Mouse (Mus musculus) forebrain, embryonic 14.5 days (tissue): ENCODE data around the gene Dchs2. TPM values are rescaled to one million over a fixed set of nuclear protein-coding genes. Genes with fewer than 3 reads are reported as not detected.
A peak's percentile ranks its signal among the peaks of the same experiment; 100 is the strongest.

Source experiments
- ATAC-seq: fragments of 200-750 bp; cut with Nextera tagmentation; 2 replicates; pipeline ENCODE4 v1.8.0; 2017; ENCODE audit warnings: mild to moderate bottlenecking, moderate library complexity
- DNase-seq: peaks from one replicate; pipeline ENCODE4 v3.0.0-alpha.2; 2015; ENCODE audit warnings: low spot score
- H3K27ac ChIP-seq: fragments of 300-500 bp; sonication (generic); 2 replicates; pipeline ENCODE4 v1.5.1; 2014; ENCODE audit warnings: low read depth, mild to moderate bottlenecking, control low read depth, low read length, moderate library complexity
- H3K27me3 ChIP-seq: fragments of 300-500 bp; sonication (generic); replicated peaks from 2 replicates; pipeline ENCODE4 v1.6.1; 2014; ENCODE audit warnings: low read length, control low read depth, mixed read lengths; ENCODE audit not compliant: control insufficient read depth, insufficient read depth
- H3K36me3 ChIP-seq: fragments of 300-500 bp; sonication (generic); 2 replicates; pipeline ENCODE4 v1.6.1; 2014; ENCODE audit warnings: low read length, control low read depth; ENCODE audit not compliant: control insufficient read depth, insufficient read depth
- H3K4me1 ChIP-seq: fragments of 300-500 bp; sonication (generic); 2 replicates; pipeline ENCODE4 v1.6.1; 2014; ENCODE audit warnings: antibody characterized with exemption, low read length, control low read depth; ENCODE audit not compliant: control insufficient read depth, insufficient read depth
- H3K4me2 ChIP-seq: fragments of 300-500 bp; sonication (generic); 2 replicates; pipeline ENCODE4 v1.6.1; 2014; ENCODE audit warnings: mild to moderate bottlenecking, control low read depth, low read length
- H3K4me3 ChIP-seq: fragments of 300-500 bp; sonication (generic); 2 replicates; pipeline ENCODE4 v1.5.1; 2014; ENCODE audit warnings: low read depth, low read length, control low read depth
- H3K9ac ChIP-seq: fragments of 300-500 bp; sonication (generic); 2 replicates; pipeline ENCODE4 v1.6.1; 2014; ENCODE audit warnings: mild to moderate bottlenecking, low read length, control low read depth, moderate library complexity
- H3K9me3 ChIP-seq: fragments of 300-500 bp; sonication (generic); replicated peaks from 2 replicates; pipeline ENCODE4 v1.6.1; 2016; ENCODE audit warnings: low read length, control low read depth, mixed read lengths; ENCODE audit not compliant: control insufficient read depth
- WGBS: fragments of 180-500 bp; shearing (Covaris S2); extraction: QIAGEN DNeasy Blood & Tissue Kit; methylation state at CpG from one replicate; pipeline ENCODE4 v1.1.7; 2014; 5-methylcytosine and 5-hydroxymethylcytosine counted together
- polyA plus RNA-seq: library from polyadenylated mRNA; unstranded; fragments of >200 nt; fragmentation: Nextera tagmentation; extraction: Ambion mirVana; gene quantifications from 2 replicates; pipeline ENCODE4 v1.2.1, GENCODE M21; 2014

The Dchs2 gene
- polyA plus RNA-seq, 1 experiment from 2014 or later: 0.27 TPM

- 81% methylated on average over 5 of the region's 5 CpGs for WGBS
- ATAC-seq (no peak), DNase-seq (no peak)
- Histone ChIP-seq H3K27me3 (no peaks in the 10 kb centered on the region), H3K4me1 (no peaks in the 10 kb centered on the region), H3K36me3 (no peaks in the 10 kb centered on the region), H3K9ac (no peak overlapping the region), H3K9me3 (no peaks in the 10 kb centered on the region), H3K4me3 (no peak overlapping the region), H3K4me2 (no peak overlapping the region), H3K27ac (no peak overlapping the region)
Observed at GRCm38 (mm10) chr3:83185527-83185926, 57.8 kb downstream of the Dchs2 start.

DNA sequence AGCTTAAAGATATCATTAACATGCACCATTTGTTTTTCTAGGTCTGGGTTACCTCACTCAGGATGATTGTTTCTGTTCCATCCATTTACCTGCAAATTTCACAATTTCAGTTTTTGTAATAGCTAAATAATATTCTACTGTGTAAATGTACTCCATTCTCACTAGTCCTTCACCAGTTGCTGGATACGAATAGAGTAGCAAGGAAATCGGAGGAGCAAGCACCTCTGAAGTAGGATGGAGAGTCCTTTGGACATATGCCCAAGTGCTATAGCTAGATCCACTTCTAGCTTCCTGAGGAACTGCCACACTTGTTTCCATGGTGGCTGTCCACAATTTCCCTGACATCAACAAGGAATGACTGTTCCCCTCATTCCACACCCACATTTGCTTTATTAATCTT lies 63.5 kb downstream of the Dchs2 start:
- no peak overlapping the region for H3K27ac ChIP-seq
- H3K4me2 ChIP-seq: no peak overlapping the region
- H3K27me3 ChIP-seq: no peaks in the 10 kb centered on the region
- H3K4me1 ChIP-seq: no peaks in the 10 kb centered on the region
- no peak overlapping the region for H3K9ac ChIP-seq
- DNase-seq (no peak), ATAC-seq (no peak)
- no peaks in the 10 kb centered on the region for H3K36me3 ChIP-seq
- WGBS: 95% methylated on average over 2 of the region's 2 CpGs
- no peaks in the 10 kb centered on the region for H3K9me3 ChIP-seq
- no peak overlapping the region for H3K4me3 ChIP-seq

DNA sequence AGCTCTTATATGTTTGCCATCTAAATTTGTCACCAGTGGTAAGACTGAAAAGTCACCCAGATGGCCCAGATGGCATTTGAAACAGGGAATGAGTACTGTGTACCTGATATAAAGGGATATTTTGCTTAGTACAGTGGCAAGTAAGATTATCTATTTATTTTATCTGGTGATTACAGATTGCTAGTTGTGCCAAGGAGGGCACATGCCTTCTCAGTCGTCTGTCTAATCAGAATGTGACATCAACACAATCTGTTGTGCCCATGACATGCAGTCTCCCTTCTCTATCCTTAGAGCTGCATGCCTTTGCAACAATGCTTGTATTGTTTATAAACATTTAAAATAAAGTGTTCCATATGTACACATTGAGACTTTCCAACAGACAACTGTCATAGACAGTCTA lies 64.7 kb downstream of the Dchs2 start:
- H3K4me2 ChIP-seq: no peak overlapping the region
- no peaks in the 10 kb centered on the region for H3K36me3 ChIP-seq
- WGBS: 49% methylated on average over 1 of the region's 1 CpGs
- H3K27me3 ChIP-seq: no peaks in the 10 kb centered on the region
- H3K27ac ChIP-seq: no peak overlapping the region
- ATAC-seq: peak; percentile 37; the same call in 1 of the 2 replicates
- DNase-seq: peak; percentile 47
- no peaks in the 10 kb centered on the region for H3K4me1 ChIP-seq
- H3K9ac ChIP-seq: no peak overlapping the region
- H3K9me3 ChIP-seq: no peaks in the 10 kb centered on the region
- no peak overlapping the region for H3K4me3 ChIP-seq

- no peak for ATAC-seq
- no peak for DNase-seq
- Histone ChIP-seq H3K27ac (no peak overlapping the region), H3K36me3 (no peaks in the 10 kb centered on the region), H3K9me3 (no peaks in the 10 kb centered on the region), H3K4me2 (no peak overlapping the region), H3K4me1 (no peaks in the 10 kb centered on the region), H3K27me3 (no peaks in the 10 kb centered on the region), H3K9ac (no peak overlapping the region), H3K4me3 (no peak overlapping the region)
- WGBS: 81% methylated on average over 5 of the region's 5 CpGs
Observed at GRCm38 (mm10) chr3:83194911-83195310, 67.2 kb downstream of the Dchs2 start.

DNA sequence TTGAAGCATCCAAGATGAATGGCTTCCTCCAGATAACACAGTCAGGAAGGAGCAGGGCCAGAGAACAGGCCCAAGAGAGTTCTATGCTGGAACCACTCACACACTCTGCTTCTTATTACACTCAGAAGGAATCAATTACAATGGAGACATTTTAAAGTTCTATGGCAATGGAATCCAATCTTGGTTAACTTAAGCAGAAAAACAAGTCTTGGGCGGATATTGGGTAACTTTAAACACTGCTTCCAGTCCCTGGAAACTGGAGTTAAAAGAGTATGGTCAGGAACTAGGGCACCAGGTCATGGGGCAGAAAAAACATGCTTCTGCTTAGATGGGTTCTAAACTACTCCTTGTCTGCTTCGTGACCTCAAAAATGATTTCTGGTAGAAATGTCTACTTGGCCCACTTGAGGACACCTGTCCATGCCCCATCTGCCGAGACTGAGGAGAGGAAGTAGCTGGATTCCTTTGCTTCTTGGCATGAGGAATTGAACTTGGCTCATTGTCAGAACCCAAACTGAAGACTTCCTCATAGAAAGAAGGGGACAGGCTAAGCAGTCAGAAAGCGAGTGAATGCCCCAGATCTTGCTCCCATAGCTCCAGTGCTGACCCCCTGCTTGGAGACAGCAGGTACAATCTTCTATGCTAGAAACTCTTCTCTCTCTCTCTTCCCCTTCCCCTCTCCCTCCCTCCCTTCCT lies 73.7 kb downstream of the Dchs2 start:
- no peak for ATAC-seq
- 80% methylated on average over 4 of the region's 4 CpGs for whole genome bisulfite sequencing
- no peak overlapping the region for H3K9ac ChIP-seq

GRCm38 (mm10) chr3:83205073-83205668 lies 77.4 kb downstream of the Dchs2 start:
- Histone ChIP-seq H3K27me3 (no peaks in the 10 kb centered on the region), H3K9me3 (no peaks in the 10 kb centered on the region), H3K4me3 (no peak overlapping the region), H3K27ac (no peak overlapping the region), H3K4me1 (no peaks in the 10 kb centered on the region), H3K4me2 (no peak overlapping the region), H3K36me3 (no peaks in the 10 kb centered on the region), H3K9ac (no peak overlapping the region)
- 64% methylated on average over 8 of the region's 8 CpGs for WGBS
- no peak for DNase-seq
- ATAC-seq: no peak

More for the DNA sequence above, 73.7 kb downstream of the Dchs2 start:
- no peaks in the 10 kb centered on the region for H3K9me3 ChIP-seq
- no peaks in the 10 kb centered on the region for H3K36me3 ChIP-seq
- H3K4me3 ChIP-seq: no peak overlapping the region
- H3K27me3 ChIP-seq: no peaks in the 10 kb centered on the region
- no peak for DNase-seq
- no peaks in the 10 kb centered on the region for H3K4me1 ChIP-seq
- no peak overlapping the region for H3K4me2 ChIP-seq
- H3K27ac ChIP-seq: no peak overlapping the region

GRCm38 (mm10) chr3:83209646-83210045 lies 81.9 kb downstream of the Dchs2 start:
- WGBS: 75% methylated on average over 9 of the region's 9 CpGs
- ATAC-seq (no peak), DNase-seq (no peak)

DNA sequence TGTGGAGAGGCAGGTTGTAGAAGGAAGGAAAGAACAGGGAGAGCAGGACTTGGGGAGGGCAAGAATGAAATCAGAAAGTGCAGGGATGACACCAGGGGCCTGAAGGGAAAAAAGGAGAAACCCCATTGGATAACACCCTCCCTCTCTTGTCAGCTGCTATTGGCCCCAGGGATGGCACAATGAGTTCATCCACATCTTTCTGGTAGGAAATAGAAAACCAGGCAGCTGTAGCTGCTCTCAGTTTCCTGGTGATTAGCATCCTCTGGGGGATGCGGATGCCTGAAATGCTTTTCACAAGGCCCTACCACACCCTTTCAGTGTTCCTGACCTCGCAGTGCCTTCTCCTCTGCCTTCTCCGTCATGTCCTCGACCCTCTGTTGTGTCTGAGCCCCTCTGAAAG lies 82.5 kb downstream of the Dchs2 start:
- Histone ChIP-seq H3K36me3 (no peaks in the 10 kb centered on the region), H3K4me1 (no peaks in the 10 kb centered on the region), H3K4me2 (no peak overlapping the region), H3K27me3 (no peaks in the 10 kb centered on the region), H3K4me3 (no peak overlapping the region), H3K9ac (no peak overlapping the region), H3K27ac (no peak overlapping the region), H3K9me3 (no peaks in the 10 kb centered on the region)
- 81% methylated on average over 4 of the region's 4 CpGs for whole genome bisulfite sequencing
- no peak for ATAC-seq
- no peak for DNase-seq

More at GRCm38 (mm10) chr3:83209646-83210045, 81.9 kb downstream of the Dchs2 start:
- no peak overlapping the region for H3K27ac ChIP-seq
- no peaks in the 10 kb centered on the region for H3K36me3 ChIP-seq
- H3K9me3 ChIP-seq: no peaks in the 10 kb centered on the region
- H3K4me3 ChIP-seq: no peak overlapping the region
- H3K4me1 ChIP-seq: no peaks in the 10 kb centered on the region
- H3K4me2 ChIP-seq: no peak overlapping the region
- no peaks in the 10 kb centered on the region for H3K27me3 ChIP-seq
- no peak overlapping the region for H3K9ac ChIP-seq

DNA sequence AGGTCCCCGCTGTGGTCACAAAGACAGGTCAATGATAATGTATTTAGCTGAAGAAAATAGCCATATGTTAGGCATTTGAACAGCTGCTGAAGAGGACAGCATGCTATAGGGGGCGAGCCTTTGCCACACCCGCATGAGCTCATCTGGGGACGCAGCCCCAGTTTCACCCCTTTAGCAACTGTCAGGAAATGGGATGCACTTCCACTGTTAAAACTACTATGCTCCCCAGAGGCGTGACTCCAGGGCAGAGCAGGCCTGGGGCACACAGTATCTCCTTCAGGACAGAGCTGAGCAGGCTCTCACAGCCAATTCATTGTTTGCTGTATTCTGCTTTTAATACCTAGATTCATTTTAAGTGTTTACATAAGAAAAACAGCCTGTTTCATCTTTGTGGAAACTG lies 84.2 kb downstream of the Dchs2 start:
- DNase-seq (no peak), ATAC-seq (no peak)
- Histone ChIP-seq H3K4me1 (no peaks in the 10 kb centered on the region), H3K27me3 (no peaks in the 10 kb centered on the region), H3K4me2 (no peak overlapping the region), H3K9me3 (no peaks in the 10 kb centered on the region), H3K27ac (no peak overlapping the region), H3K4me3 (no peak overlapping the region), H3K36me3 (no peaks in the 10 kb centered on the region), H3K9ac (no peak overlapping the region)
- 88% methylated on average over 5 of the region's 5 CpGs for WGBS
